Mouse (Mus musculus) cortical plate, adult 2 months (tissue): ENCODE measurements at regions not wholly inside any gene's neighbourhood (a gene's known extent, or its start where the extent isn't known, plus 50 kb on each side); places are given as distances from the start of the nearest gene placed in this dataset.

Source experiments
- H3K27ac ChIP-seq: fragments of 200-500 bp; 2 replicates; pipeline ENCODE4 v1.5.1; 2012; ENCODE audit warnings: low read length, control low read depth, inconsistent platforms; ENCODE audit not compliant: insufficient read depth
- H3K4me1 ChIP-seq: fragments of 200-500 bp; 2 replicates; pipeline ENCODE4 v1.6.1; 2011; ENCODE audit warnings: low read length; ENCODE audit not compliant: control insufficient read depth, insufficient read depth
- H3K4me3 ChIP-seq: fragments of 200-500 bp; 2 replicates; pipeline ENCODE4 v1.5.1; 2011; ENCODE audit warnings: mild to moderate bottlenecking, low read length, control low read depth; ENCODE audit not compliant: insufficient read depth
- CTCF ChIP-seq: fragments of 200-500 bp; IDR thresholded peaks from 2 replicates; pipeline ENCODE4 v1.5.1; 2011; ENCODE audit warnings: mild to moderate bottlenecking, control low read depth, low read length; ENCODE audit not compliant: insufficient read depth; ENCODE audit errors: extremely low read depth
- POLR2A ChIP-seq: fragments of 200-500 bp; IDR thresholded peaks from 2 replicates; pipeline ENCODE4 v1.6.1; 2011; ENCODE audit warnings: mild to moderate bottlenecking, low read length, control low read depth; ENCODE audit not compliant: insufficient read depth; ENCODE audit errors: extremely low read depth

DNA sequence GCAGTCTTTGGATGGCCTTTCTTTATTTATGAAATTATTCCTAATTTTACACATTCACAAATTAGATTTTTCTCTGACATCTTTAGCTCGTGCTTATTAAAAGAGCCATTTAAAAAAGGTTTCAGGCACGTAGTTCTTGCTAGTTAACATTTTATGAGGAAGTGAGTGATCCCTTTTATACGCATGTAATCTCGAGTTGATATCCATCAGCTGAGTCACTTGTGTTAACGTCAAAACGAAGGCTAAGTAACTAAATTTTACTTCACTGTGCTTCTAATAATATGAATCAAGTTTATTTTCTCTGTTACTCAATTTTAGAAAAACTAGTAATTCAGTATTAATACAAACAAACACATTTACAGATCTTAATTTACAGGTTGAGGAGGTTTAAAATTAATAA is 419.0 kb downstream of the Kcnj2 start:
- H3K4me1 ChIP-seq = no peaks in the 10 kb centered on the region
- TF ChIP-seq POLR2A (no peak), CTCF (no peak)
- H3K27ac ChIP-seq = no peak overlapping the region
- H3K4me3 ChIP-seq = no peak overlapping the region

DNA sequence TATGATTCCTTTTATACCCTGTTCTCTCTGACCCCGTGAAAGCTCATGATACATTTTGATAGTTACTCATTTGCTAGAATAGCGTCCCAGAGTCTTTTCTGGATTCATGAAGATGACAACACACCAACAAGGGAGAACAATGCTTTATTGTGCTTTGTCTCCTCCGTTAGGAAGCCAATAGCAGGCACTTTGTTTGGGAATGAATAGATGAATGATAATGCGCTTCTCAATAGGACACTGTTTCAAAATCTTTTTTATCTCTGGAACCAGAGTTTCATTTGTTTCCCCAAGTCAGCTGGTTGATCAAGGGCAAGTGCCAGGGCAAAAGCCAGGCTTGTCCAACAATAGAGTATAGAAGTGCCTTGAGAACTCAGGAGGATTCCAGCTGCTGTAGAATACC is 446.5 kb downstream of the Kcnj2 start:
- Histone ChIP-seq H3K27ac (peak overlapping the region; percentile 91; the same call in 1 of the 2 replicates), H3K4me1 (no peaks in the 10 kb centered on the region), H3K4me3 (no peak overlapping the region; the same call in 1 of the 2 replicates)
- TF ChIP-seq POLR2A (no peak), CTCF (no peak)

DNA sequence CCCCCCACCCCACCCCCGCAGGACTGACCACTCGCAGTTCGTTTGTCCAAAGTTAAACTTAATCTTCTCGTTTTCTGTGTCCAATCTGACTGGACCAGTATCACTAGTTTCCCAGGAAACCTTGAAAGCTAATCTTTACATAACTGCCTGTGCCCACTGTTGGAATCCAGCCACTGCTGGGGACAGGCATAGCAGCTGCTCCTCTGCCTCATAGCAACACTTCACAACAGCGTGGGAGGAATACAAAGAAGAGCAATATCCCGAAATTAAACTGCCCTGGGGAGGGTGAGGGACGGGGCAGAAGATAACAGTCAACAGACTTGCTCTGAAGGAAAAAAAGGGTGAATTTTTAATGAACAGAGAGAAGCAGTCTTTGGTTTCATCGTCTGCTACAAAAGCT is 456.8 kb downstream of the Kcnj2 start:
- H3K27ac ChIP-seq = no peak overlapping the region
- H3K4me1 ChIP-seq = no peaks in the 10 kb centered on the region
- no peak overlapping the region for H3K4me3 ChIP-seq
- TF ChIP-seq CTCF = no peak
- no peak for TF ChIP-seq POLR2A

DNA sequence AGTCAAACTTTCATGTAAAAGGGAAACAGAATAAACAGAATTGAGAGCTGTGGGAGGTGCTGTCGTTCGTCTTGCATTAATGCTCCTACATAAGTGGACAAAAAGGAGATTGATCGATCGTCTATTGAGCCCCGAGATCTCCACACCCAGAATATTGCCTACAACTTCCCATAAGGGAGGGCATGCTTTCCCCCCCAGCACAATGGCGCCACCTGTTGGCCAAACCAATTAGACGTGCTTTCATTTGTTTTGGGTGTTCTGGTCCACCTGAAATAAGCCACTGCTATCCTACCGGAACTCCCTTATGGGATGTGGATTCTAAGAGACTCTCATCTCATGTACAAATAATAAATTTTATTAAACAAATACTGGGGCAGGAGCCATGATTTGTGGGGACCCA is 457.5 kb downstream of the Kcnj2 start:
- peak; percentile 88 for TF ChIP-seq CTCF
- no peak for TF ChIP-seq POLR2A
- Histone ChIP-seq H3K27ac (peak overlapping the region; percentile 87; the same call in 1 of the 2 replicates), H3K4me1 (no peaks in the 10 kb centered on the region), H3K4me3 (peak overlapping the region; percentile 28)

DNA sequence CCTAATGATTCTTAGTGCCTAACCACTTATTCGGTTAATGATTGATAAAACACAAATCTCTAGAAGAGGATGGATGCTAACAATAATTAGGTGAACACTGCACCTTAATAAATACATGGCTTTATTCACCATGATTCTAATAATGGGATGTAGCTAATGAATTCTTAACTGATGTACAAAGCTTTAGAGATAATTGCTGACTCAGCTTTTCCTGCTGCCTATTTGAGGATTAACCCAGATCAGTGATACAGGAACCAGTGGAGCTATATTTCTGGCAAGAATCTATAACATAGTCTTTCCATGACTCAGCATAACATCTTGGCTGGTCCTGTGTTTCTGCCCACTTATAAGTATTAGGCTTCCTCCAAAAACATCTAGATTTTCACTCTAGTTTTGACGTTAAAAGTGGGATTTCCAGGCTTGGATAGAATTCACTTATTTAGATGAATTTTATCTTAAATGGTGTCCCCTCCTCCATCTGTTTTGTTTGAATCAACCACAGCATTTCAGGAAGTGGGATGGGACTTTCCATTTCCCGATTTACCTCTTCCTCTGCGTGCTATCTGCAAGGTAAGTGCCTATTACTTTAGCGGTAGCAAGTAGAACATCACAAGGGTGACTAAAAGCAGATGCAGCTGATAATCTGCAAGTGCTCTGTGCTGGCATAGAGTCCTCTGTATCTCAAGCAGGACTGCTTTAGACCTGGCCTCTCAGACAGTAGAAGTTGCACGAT is 460.2 kb downstream of the Kcnj2 start:
- no peak for TF ChIP-seq POLR2A
- no peak for TF ChIP-seq CTCF
- H3K4me3 ChIP-seq = no peak overlapping the region
- H3K27ac ChIP-seq = no peak overlapping the region
- H3K4me1 ChIP-seq = no peaks in the 10 kb centered on the region

DNA sequence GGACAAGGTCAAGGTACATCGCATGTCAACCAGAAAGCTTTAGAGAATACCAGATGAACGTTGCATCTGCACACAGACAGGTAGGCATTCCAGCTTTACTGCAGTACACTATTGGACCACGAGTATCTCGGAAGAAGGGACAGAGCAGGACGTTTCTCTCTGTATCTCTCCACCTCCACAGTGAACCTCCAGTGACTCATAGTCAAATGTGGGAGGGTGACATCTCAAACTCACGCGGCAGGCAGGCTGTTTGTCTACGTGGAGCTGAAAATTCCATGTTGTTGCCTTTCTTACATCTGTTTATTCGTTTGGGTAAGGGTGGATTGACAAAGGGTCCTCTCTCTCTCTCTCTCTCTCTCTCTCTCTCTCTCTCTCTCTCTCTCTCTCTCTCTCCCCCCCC is 463.6 kb downstream of the Kcnj2 start:
- Histone ChIP-seq H3K4me3 (no peak overlapping the region), H3K27ac (no peak overlapping the region), H3K4me1 (no peaks in the 10 kb centered on the region)
- TF ChIP-seq POLR2A = no peak
- no peak for TF ChIP-seq CTCF

DNA sequence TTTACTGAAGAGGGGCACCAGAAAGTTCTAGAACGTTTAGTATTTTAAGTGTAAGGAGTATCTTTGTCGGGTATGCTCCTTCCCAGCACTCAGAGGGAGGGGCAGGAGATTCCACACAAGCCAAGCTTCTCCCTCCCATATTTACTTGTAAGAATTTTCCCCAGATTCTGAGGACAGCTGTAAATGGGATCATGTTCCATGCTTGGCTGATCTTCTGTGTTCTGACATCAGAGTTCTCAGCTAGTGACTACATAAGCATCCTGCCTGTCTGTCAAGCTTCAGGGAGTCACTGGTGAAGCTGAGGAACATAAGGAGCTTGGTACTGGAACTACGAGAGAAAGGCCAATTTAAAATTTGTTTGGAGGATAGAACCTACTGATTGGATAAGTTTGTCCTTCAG is 464.9 kb downstream of the Kcnj2 start:
- TF ChIP-seq POLR2A (no peak), CTCF (no peak)
- H3K27ac ChIP-seq = no peak overlapping the region
- no peak overlapping the region for H3K4me3 ChIP-seq
- no peaks in the 10 kb centered on the region for H3K4me1 ChIP-seq

DNA sequence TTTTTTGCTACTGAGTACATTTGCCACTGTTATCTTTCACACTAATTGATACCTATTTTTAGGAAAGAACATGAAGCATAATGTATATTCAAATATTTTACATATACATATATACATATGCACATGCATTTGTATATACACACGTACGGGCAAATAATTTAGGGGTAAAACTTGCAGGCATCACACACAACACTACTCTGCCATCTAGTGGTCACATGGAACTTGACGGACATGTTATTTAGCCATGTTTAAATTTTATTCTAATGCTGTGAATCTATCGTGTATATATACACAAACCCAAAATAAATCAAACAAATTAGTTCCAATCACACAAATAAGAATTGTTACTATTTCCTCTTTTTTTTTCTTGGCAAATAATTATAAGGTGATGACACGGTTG is 466.5 kb downstream of the Kcnj2 start:
- peak; percentile 41; the same call in 1 of the 2 replicates for TF ChIP-seq CTCF
- TF ChIP-seq POLR2A = no peak

DNA sequence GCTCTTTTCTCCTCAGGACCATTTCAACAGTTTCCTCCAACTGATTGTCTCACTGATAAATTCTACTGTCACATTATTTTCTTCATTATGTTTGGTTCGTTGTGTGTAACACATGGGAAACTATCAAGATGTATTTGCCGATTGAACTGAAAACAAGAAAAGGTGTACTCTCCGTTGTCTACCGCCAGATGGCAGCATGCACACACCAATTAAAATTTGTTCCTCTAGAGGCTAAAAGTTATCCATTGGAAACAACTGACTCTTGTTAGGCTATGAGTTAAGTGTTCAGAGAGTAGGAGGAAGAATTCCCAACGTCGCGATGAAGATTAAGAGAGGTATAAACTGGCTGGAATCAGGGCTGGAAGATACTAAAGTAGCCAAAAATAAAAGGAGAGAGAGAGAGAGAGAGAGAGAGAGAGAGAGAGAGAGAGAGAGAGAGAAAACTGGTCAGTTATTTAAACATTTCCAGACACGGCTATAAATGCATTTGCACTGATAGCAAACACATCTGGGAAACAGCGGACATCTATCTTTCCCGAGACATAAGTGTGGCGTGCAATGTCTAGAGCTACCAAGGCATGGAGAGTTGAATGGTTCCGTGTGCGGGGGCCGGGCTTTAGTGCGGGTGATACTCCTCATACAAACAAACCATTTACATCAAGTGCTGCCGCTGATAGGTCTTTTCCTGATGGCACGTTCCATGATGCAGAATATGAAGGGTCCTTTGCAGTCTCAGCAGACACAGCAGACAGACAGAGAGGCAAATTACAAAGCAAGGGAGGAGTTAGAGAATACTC is 470.3 kb downstream of the Kcnj2 start:
- Histone ChIP-seq H3K4me1 (no peaks in the 10 kb centered on the region), H3K4me3 (no peak overlapping the region), H3K27ac (no peak overlapping the region)
- TF ChIP-seq POLR2A = no peak
- TF ChIP-seq CTCF = peak; percentile 73; the same call in 1 of the 2 replicates

More for the DNA sequence above, 466.5 kb downstream of the Kcnj2 start:
- Histone ChIP-seq H3K4me1 (no peaks in the 10 kb centered on the region), H3K27ac (no peak overlapping the region), H3K4me3 (no peak overlapping the region)

DNA sequence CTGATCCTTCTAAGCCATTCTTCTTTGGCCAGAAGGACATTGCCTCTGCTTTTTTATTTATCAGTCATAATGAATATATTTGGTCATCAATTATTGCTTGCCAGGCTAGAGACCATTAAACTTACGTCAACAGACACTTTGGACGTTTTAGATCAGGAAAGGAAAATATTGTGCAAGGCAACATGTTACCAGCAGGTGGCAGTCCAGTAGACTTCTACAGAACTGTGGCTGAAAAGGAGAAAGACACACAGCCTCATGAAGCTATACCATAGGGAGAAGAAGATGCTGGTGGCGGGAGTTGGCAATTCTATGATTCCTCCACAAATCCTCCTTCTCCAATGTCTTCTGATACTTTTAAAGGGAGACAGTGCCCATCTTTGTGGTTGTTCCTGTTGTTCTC is 471.7 kb downstream of the Kcnj2 start:
- Histone ChIP-seq H3K27ac (no peak overlapping the region), H3K4me3 (no peak overlapping the region)
- peak; percentile 61 for TF ChIP-seq CTCF
- TF ChIP-seq POLR2A = no peak

DNA sequence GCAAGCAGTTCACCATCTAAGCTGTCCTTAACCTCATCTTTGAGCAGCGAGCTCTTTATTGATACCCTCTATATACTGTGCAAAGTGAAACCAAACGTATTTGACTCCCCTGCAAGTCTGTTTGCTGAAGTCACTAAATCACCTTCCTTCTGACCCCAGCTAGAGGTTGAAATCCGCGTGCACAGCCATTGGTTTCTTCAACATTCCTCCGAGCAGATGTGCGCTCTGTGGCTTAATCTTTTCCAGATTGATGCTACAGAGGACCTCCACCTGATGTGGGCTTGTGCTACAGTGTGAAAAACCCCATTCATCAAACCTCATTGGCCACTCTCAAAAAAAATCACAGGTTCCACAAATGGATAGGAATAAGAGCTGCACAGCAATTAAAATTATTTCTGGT is 474.0 kb downstream of the Kcnj2 start:
- TF ChIP-seq CTCF = no peak
- TF ChIP-seq POLR2A = no peak
- no peak overlapping the region for H3K27ac ChIP-seq
- H3K4me3 ChIP-seq = no peak overlapping the region
- H3K4me1 ChIP-seq = no peaks in the 10 kb centered on the region

More for the DNA sequence above, 471.7 kb downstream of the Kcnj2 start:
- H3K4me1 ChIP-seq = no peaks in the 10 kb centered on the region
